Mouse (Mus musculus) cerebellum, adult 2 months (tissue): ENCODE measurements around the gene Trmt1l.

Source experiments
- CTCF ChIP-seq: fragments of 200-500 bp; IDR thresholded peaks from 2 replicates; pipeline ENCODE4 v1.5.1; 2011; ENCODE audit warnings: low read depth, mild to moderate bottlenecking, control low read depth, low read length, moderate library complexity, borderline replicate concordance; ENCODE audit not compliant: insufficient read depth
- POLR2A ChIP-seq: fragments of 200-500 bp; IDR thresholded peaks from 2 replicates; pipeline ENCODE4 v1.6.1; 2011; ENCODE audit warnings: low read length, control low read depth, borderline replicate concordance; ENCODE audit not compliant: insufficient read depth

GRCm38 (mm10) chr1:151457087-151457486 lies 28.7 kb downstream of the Trmt1l start:
- TF ChIP-seq POLR2A (no peak), CTCF (no peak)
